Mouse (Mus musculus): ENCODE results near the gene Ptprj.

DNA sequence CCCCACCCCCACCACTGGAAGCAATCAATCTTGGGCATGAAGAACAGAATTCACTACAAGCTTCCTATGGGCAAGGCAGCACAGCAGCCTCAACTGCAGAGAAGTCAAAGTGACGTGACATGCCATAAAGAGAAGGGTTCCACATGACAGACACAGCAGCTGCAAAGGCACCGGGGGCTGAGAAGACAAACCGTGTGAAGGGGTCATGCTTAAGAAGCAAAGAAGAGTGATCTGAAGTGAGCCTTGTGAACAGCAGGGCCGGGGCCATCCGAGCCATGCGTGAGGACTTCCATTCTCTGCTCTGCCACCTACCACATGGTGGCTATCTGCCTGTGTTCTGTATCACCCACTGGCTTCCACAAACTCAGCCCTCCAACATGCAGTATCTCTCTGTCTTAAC is 45.7 kb downstream of the Ptprj start:
- TF ChIP-seq CTCF (IDR thresholded peaks at IDR 0.05; ENCODE audit: low read depth) (no peak), EP300 (optimal IDR thresholded peaks at IDR 0.05) (no peak)

All from stomach, postnatal 0 days (tissue).